Mouse (Mus musculus): ENCODE measurements around the gene Grb7. TPM values are rescaled to one million over a fixed set of nuclear protein-coding genes. Genes with fewer than 3 reads are reported as not detected.
A peak's percentile ranks its signal among the peaks of the same experiment; 100 is the strongest.

Grb7 gene
- 0.42 and 0.82 TPM in 2 replicates for polyA plus RNA-seq (2015; fragmentation: Nextera tagmentation; extraction: Ambion mirVana)

- 9% methylated on average over 5 of the region's 5 CpGs for WGBS
- Histone ChIP-seq H3K27ac (ENCODE audit: low read length) (no peak within 1 kb of the TSS), H3K36me3 (ENCODE audit: control insufficient read depth, insufficient read depth, low read length) (no peaks in the 10 kb centered on the region), H3K4me3 (ENCODE audit: low read depth, low read length) (no peak within 1 kb of the TSS), H3K27me3 (ENCODE audit: control insufficient read depth, insufficient read depth, low read depth, low read length) (peaks cover 15% of the 10 kb centered on the region), H3K9me3 (replicated peaks; ENCODE audit: control insufficient read depth, low read length, poor library complexity, severe bottlenecking) (no peaks in the 10 kb centered on the region), H3K4me1 (ENCODE audit: control insufficient read depth, insufficient read depth, low read length) (no peaks in the 10 kb centered on the region), H3K9ac (ENCODE audit: low read depth, low read length) (0 out of 2 replicates have a peak within 1 kb of the TSS, but pooled peaks have one; percentile 1), H3K4me2 (ENCODE audit: low read length) (peak within 1 kb of the TSS; percentile 26; the same call in 1 of the 2 replicates)
- ATAC-seq: no peak
These were observed at the start of gene Grb7 for GRCm38 (mm10) chr11:98446213-98446561. Gene Grb7, plus strand, starts transcription at chr11:98446394.

GRCm38 (mm10) chr11:98397946-98398345 lies 48.2 kb upstream of the Grb7 start:
- ATAC-seq: no peak

GRCm38 (mm10) chr11:98400161-98400726 lies 46.0 kb upstream of the Grb7 start, which contains the start of gene Pgap3:
Gene Pgap3, minus strand, starts transcription at chr11:98400490.
- Histone ChIP-seq H3K4me1 (ENCODE audit: control insufficient read depth, insufficient read depth, low read length) (peaks cover 8% of the 10 kb centered on the region; the same call in 1 of the 2 replicates), H3K9ac (ENCODE audit: low read depth, low read length) (peak within 1 kb of the TSS; percentile 72), H3K9me3 (replicated peaks; ENCODE audit: control insufficient read depth, low read length, poor library complexity, severe bottlenecking) (no peaks in the 10 kb centered on the region), H3K36me3 (ENCODE audit: control insufficient read depth, insufficient read depth, low read length) (no peaks in the 10 kb centered on the region), H3K4me3 (ENCODE audit: low read depth, low read length) (peak within 1 kb of the TSS; percentile 56), H3K27ac (ENCODE audit: low read length) (peak within 1 kb of the TSS; percentile 93), H3K4me2 (ENCODE audit: low read length) (peak within 1 kb of the TSS; percentile 65), H3K27me3 (ENCODE audit: control insufficient read depth, insufficient read depth, low read depth, low read length) (no peaks in the 10 kb centered on the region)
- ATAC-seq: peak; percentile 94
- WGBS: under 1% methylated on average over 40 of the region's 40 CpGs

More at GRCm38 (mm10) chr11:98397946-98398345, 48.2 kb upstream of the Grb7 start:
- Histone ChIP-seq H3K9me3 (replicated peaks; ENCODE audit: control insufficient read depth, low read length, poor library complexity, severe bottlenecking) (no peaks in the 10 kb centered on the region), H3K4me1 (ENCODE audit: control insufficient read depth, insufficient read depth, low read length) (peaks cover 11% of the 10 kb centered on the region; the same call in 1 of the 2 replicates), H3K9ac (ENCODE audit: low read depth, low read length) (no peak overlapping the region), H3K27ac (ENCODE audit: low read length) (no peak overlapping the region), H3K4me2 (ENCODE audit: low read length) (no peak overlapping the region), H3K27me3 (ENCODE audit: control insufficient read depth, insufficient read depth, low read depth, low read length) (no peaks in the 10 kb centered on the region), H3K36me3 (ENCODE audit: control insufficient read depth, insufficient read depth, low read length) (no peaks in the 10 kb centered on the region), H3K4me3 (ENCODE audit: low read depth, low read length) (no peak overlapping the region)
- WGBS: 93% methylated on average over 7 of the region's 7 CpGs

GRCm38 (mm10) chr11:98400816-98401215 lies 45.4 kb upstream of the Grb7 start:
- Histone ChIP-seq H3K9ac (ENCODE audit: low read depth, low read length) (peak overlapping the region; percentile 72; the same call in 1 of the 2 replicates), H3K4me3 (ENCODE audit: low read depth, low read length) (peak overlapping the region; percentile 56), H3K9me3 (replicated peaks; ENCODE audit: control insufficient read depth, low read length, poor library complexity, severe bottlenecking) (no peaks in the 10 kb centered on the region), H3K4me1 (ENCODE audit: control insufficient read depth, insufficient read depth, low read length) (peaks cover 8% of the 10 kb centered on the region; the same call in 1 of the 2 replicates), H3K4me2 (ENCODE audit: low read length) (peak overlapping the region; percentile 65), H3K36me3 (ENCODE audit: control insufficient read depth, insufficient read depth, low read length) (no peaks in the 10 kb centered on the region), H3K27me3 (ENCODE audit: control insufficient read depth, insufficient read depth, low read depth, low read length) (no peaks in the 10 kb centered on the region), H3K27ac (ENCODE audit: low read length) (peak overlapping the region; percentile 93)
- WGBS: 63% methylated on average over 3 of the region's 3 CpGs
- no peak for ATAC-seq

GRCm38 (mm10) chr11:98406621-98407020 lies 39.6 kb upstream of the Grb7 start:
- Histone ChIP-seq H3K9ac (ENCODE audit: low read depth, low read length) (no peak overlapping the region), H3K4me2 (ENCODE audit: low read length) (no peak overlapping the region), H3K36me3 (ENCODE audit: control insufficient read depth, insufficient read depth, low read length) (no peaks in the 10 kb centered on the region), H3K27ac (ENCODE audit: low read length) (no peak overlapping the region), H3K27me3 (ENCODE audit: control insufficient read depth, insufficient read depth, low read depth, low read length) (peaks cover 11% of the 10 kb centered on the region), H3K4me1 (ENCODE audit: control insufficient read depth, insufficient read depth, low read length) (peaks cover 3% of the 10 kb centered on the region; the same call in 1 of the 2 replicates), H3K4me3 (ENCODE audit: low read depth, low read length) (no peak overlapping the region), H3K9me3 (replicated peaks; ENCODE audit: control insufficient read depth, low read length, poor library complexity, severe bottlenecking) (no peaks in the 10 kb centered on the region)
- ATAC-seq: no peak
- WGBS: 75% methylated on average over 6 of the region's 6 CpGs

- Histone ChIP-seq H3K4me3 (ENCODE audit: low read depth, low read length) (no peak overlapping the region), H3K27ac (ENCODE audit: low read length) (no peak overlapping the region), H3K4me2 (ENCODE audit: low read length) (no peak overlapping the region), H3K4me1 (ENCODE audit: control insufficient read depth, insufficient read depth, low read length) (peaks cover 18% of the 10 kb centered on the region), H3K36me3 (ENCODE audit: control insufficient read depth, insufficient read depth, low read length) (no peaks in the 10 kb centered on the region), H3K27me3 (ENCODE audit: control insufficient read depth, insufficient read depth, low read depth, low read length) (peaks cover 22% of the 10 kb centered on the region), H3K9ac (ENCODE audit: low read depth, low read length) (no peak overlapping the region), H3K9me3 (replicated peaks; ENCODE audit: control insufficient read depth, low read length, poor library complexity, severe bottlenecking) (no peaks in the 10 kb centered on the region)
- 55% methylated on average over 8 of the region's 8 CpGs for WGBS
- ATAC-seq: no peak
These were observed 37.3 kb upstream of the Grb7 start for GRCm38 (mm10) chr11:98408872-98409271.

GRCm38 (mm10) chr11:98409341-98409822 lies 36.8 kb upstream of the Grb7 start:
- H3K9ac ChIP-seq (ENCODE audit: low read depth, low read length): no peak overlapping the region
- no peak overlapping the region for H3K4me3 ChIP-seq (ENCODE audit: low read depth, low read length)
- 1% methylated on average over 9 of the region's 10 CpGs for WGBS
- H3K27me3 ChIP-seq (ENCODE audit: control insufficient read depth, insufficient read depth, low read depth, low read length): peaks cover 25% of the 10 kb centered on the region
- peak overlapping the region; percentile 12; the same call in 1 of the 2 replicates for H3K4me2 ChIP-seq (ENCODE audit: low read length)
- ATAC-seq: 0 out of 2 replicates have a peak, but pooled peaks have one; percentile 56
- peaks cover 20% of the 10 kb centered on the region for H3K4me1 ChIP-seq (ENCODE audit: control insufficient read depth, insufficient read depth, low read length)
- H3K9me3 ChIP-seq (replicated peaks; ENCODE audit: control insufficient read depth, low read length, poor library complexity, severe bottlenecking): no peaks in the 10 kb centered on the region
- no peaks in the 10 kb centered on the region for H3K36me3 ChIP-seq (ENCODE audit: control insufficient read depth, insufficient read depth, low read length)
- H3K27ac ChIP-seq (ENCODE audit: low read length): no peak overlapping the region

- peaks cover 20% of the 10 kb centered on the region for H3K4me1 ChIP-seq (ENCODE audit: control insufficient read depth, insufficient read depth, low read length)
- H3K27ac ChIP-seq (ENCODE audit: low read length): peak within 1 kb of the TSS; percentile 68
- under 1% methylated on average over 44 of the region's 49 CpGs for WGBS
- H3K9ac ChIP-seq (ENCODE audit: low read depth, low read length): peak within 1 kb of the TSS; percentile 64
- peak; percentile 61 for ATAC-seq
- H3K4me2 ChIP-seq (ENCODE audit: low read length): peak within 1 kb of the TSS; percentile 96
- H3K4me3 ChIP-seq (ENCODE audit: low read depth, low read length): peak within 1 kb of the TSS; percentile 55
- H3K36me3 ChIP-seq (ENCODE audit: control insufficient read depth, insufficient read depth, low read length): no peaks in the 10 kb centered on the region
- H3K27me3 ChIP-seq (ENCODE audit: control insufficient read depth, insufficient read depth, low read depth, low read length): peaks cover 25% of the 10 kb centered on the region
- no peaks in the 10 kb centered on the region for H3K9me3 ChIP-seq (replicated peaks; ENCODE audit: control insufficient read depth, low read length, poor library complexity, severe bottlenecking)
These were observed 33.9 kb upstream of the Grb7 start, which contains the start of gene Erbb2 for GRCm38 (mm10) chr11:98412273-98412796. Gene Erbb2, plus strand, starts transcription at chr11:98412470.

GRCm38 (mm10) chr11:98412797-98413301 lies 33.3 kb upstream of the Grb7 start:
- peak overlapping the region; percentile 68 for H3K27ac ChIP-seq (ENCODE audit: low read length)
- H3K4me3 ChIP-seq (ENCODE audit: low read depth, low read length): peak overlapping the region; percentile 55
- ATAC-seq: 0 out of 2 replicates have a peak, but pooled peaks have one; percentile 59
- H3K27me3 ChIP-seq (ENCODE audit: control insufficient read depth, insufficient read depth, low read depth, low read length): peaks cover 25% of the 10 kb centered on the region
- under 1% methylated on average over 40 of the region's 40 CpGs for WGBS
- H3K36me3 ChIP-seq (ENCODE audit: control insufficient read depth, insufficient read depth, low read length): no peaks in the 10 kb centered on the region
- no peaks in the 10 kb centered on the region for H3K9me3 ChIP-seq (replicated peaks; ENCODE audit: control insufficient read depth, low read length, poor library complexity, severe bottlenecking)
- H3K4me2 ChIP-seq (ENCODE audit: low read length): peak overlapping the region; percentile 96
- peak overlapping the region; percentile 64 for H3K9ac ChIP-seq (ENCODE audit: low read depth, low read length)
- peaks cover 20% of the 10 kb centered on the region for H3K4me1 ChIP-seq (ENCODE audit: control insufficient read depth, insufficient read depth, low read length)
